ENCODE assay signal across 33 mouse cellular contexts in genomic region chr2:28596021-28596420, GRCm38 (mm10). TPM values are rescaled to one million over a fixed set of nuclear protein-coding genes. Genes with fewer than 3 reads are reported as not detected.
DNase-seq lines count a peak whose midpoint lies in the region; ATAC-seq lines count a peak whose summit lies in the region.
"Had no signal": no experiment of that assay in that cellular context is flagged by ENCODE, and none has a peak within 500 bp of the region (broad histone marks: within the 10 kb centered on the region; RNA-seq: fewer than 3 reads in every experiment).

No protein-coding gene starts in this region.

- WGBS in liver, embryonic 15.5 days (ENCODE audit: insufficient replicate concordance): 14% methylated on average over 7 of the region's 7 CpGs
- WGBS in forebrain, embryonic 12.5 days: 86% methylated on average over 7 of the region's 7 CpGs

- no peaks in the 10 kb centered on the region for H3K27me3 ChIP-seq in liver, embryonic 15.5 days
- peaks cover 26% of the 10 kb centered on the region for H3K27me3 ChIP-seq in forebrain, embryonic 12.5 days
- H3K27me3 ChIP-seq: intestine, embryonic 15.5 days; megakaryocyte, embryonic 14.5 days had no signal

- ATAC-seq in liver, embryonic 15.5 days (ENCODE audit: insufficient read depth): peak; percentile 46
- no peak for ATAC-seq in forebrain, embryonic 12.5 days (ENCODE audit: low FRiP score)
- ATAC-seq: hindbrain, postnatal 0 days; intestine, embryonic 15.5 days; midbrain, embryonic 13.5 days had no signal

- DNase-seq in MEL-GATA-1-ER (ENCODE audit: extremely low read depth, low read depth): peak; percentile 39
- peak; percentile 69 for DNase-seq in liver
- no peak for DNase-seq in B cell, adult 2 months
- no peak for DNase-seq in yolk sac, embryonic 10.5 days (ENCODE audit: low spot score)
- no peak for DNase-seq in cerebellum, postnatal 10 days
- DNase-seq: adrenal gland, postnatal 14 days; cerebellum, adult 18-20 months; cerebellum, postnatal 25 days; gastrocnemius, adult 2 months; gastrocnemius, postnatal 36 days; heart, adult 18-20 months; heart, postnatal 36 days; kidney, adult 2 months; kidney, postnatal 10 days; lung, postnatal 36 days; right cerebral cortex, postnatal 4 days; thymus, adult 2 months had no signal

- no peaks in the 10 kb centered on the region for H3K36me3 ChIP-seq in liver, embryonic 15.5 days (replicated peaks)
- no peaks in the 10 kb centered on the region for H3K36me3 ChIP-seq in forebrain, embryonic 12.5 days (replicated peaks)
- H3K36me3 ChIP-seq: embryonic facial prominence, embryonic 10.5 days; embryonic facial prominence, embryonic 15.5 days; forebrain, embryonic 10.5 days; hindbrain, embryonic 12.5 days; intestine, embryonic 15.5 days; limb, embryonic 10.5 days; limb, embryonic 15.5 days; midbrain, embryonic 13.5 days; neural tube, embryonic 13.5 days had no signal

- peak overlapping the region; percentile 94 for H3K27ac ChIP-seq in liver, embryonic 15.5 days (replicated peaks)
- no peak overlapping the region for H3K27ac ChIP-seq in forebrain, embryonic 12.5 days
- H3K27ac ChIP-seq: embryonic facial prominence, embryonic 10.5 days; embryonic facial prominence, embryonic 15.5 days; forebrain, embryonic 10.5 days; gastrocnemius, adult 2 months; hindbrain, embryonic 12.5 days; hindbrain, postnatal 0 days; intestine, embryonic 15.5 days; limb, embryonic 10.5 days; limb, embryonic 15.5 days; midbrain, embryonic 13.5 days; neural tube, embryonic 13.5 days; stomach, postnatal 0 days had no signal

- H3K4me3 ChIP-seq in liver, embryonic 15.5 days (replicated peaks): no peak overlapping the region
- no peak overlapping the region for H3K4me3 ChIP-seq in forebrain, embryonic 12.5 days (replicated peaks)
- H3K4me3 ChIP-seq: embryonic facial prominence, embryonic 10.5 days; embryonic facial prominence, embryonic 15.5 days; forebrain, embryonic 10.5 days; gastrocnemius, adult 2 months; hindbrain, embryonic 12.5 days; intestine, embryonic 15.5 days; limb, embryonic 10.5 days; limb, embryonic 15.5 days; megakaryocyte, embryonic 14.5 days; midbrain, embryonic 13.5 days; neural tube, embryonic 13.5 days had no signal

- 0 out of 2 replicates have a peak, but pooled peaks cover 3% of the 10 kb centered on the region for H3K9me3 ChIP-seq in liver, embryonic 15.5 days (replicated peaks)
- H3K9me3 ChIP-seq in forebrain, embryonic 12.5 days: no peaks in the 10 kb centered on the region
- H3K9me3 ChIP-seq: embryonic facial prominence, embryonic 10.5 days; embryonic facial prominence, embryonic 15.5 days; hindbrain, embryonic 12.5 days; intestine, embryonic 15.5 days; limb, embryonic 10.5 days; limb, embryonic 15.5 days; megakaryocyte, embryonic 14.5 days; midbrain, embryonic 13.5 days; neural tube, embryonic 13.5 days had no signal

- peaks cover 84% of the 10 kb centered on the region for H3K4me1 ChIP-seq in liver, embryonic 15.5 days (replicated peaks)
- peaks cover 5% of the 10 kb centered on the region; the same call in 1 of the 2 replicates for H3K4me1 ChIP-seq in forebrain, embryonic 12.5 days
- H3K4me1 ChIP-seq: embryonic facial prominence, embryonic 15.5 days; intestine, embryonic 15.5 days had no signal

- peak overlapping the region; percentile 2; the same call in 1 of the 2 replicates for H3K4me2 ChIP-seq in liver, embryonic 15.5 days
- no peak overlapping the region for H3K4me2 ChIP-seq in forebrain, embryonic 12.5 days
- H3K4me2 ChIP-seq: embryonic facial prominence, embryonic 15.5 days; heart, embryonic 11.5 days; hindbrain, embryonic 12.5 days; intestine, embryonic 15.5 days; limb, embryonic 15.5 days; midbrain, embryonic 13.5 days; neural tube, embryonic 13.5 days had no signal

- H3K9ac ChIP-seq in liver, embryonic 15.5 days: no peak overlapping the region; the same call in 1 of the 2 replicates
- no peak overlapping the region for H3K9ac ChIP-seq in forebrain, embryonic 12.5 days
- H3K9ac ChIP-seq: embryonic facial prominence, embryonic 15.5 days; hindbrain, embryonic 12.5 days; intestine, embryonic 15.5 days; limb, embryonic 15.5 days; midbrain, embryonic 13.5 days; neural tube, embryonic 13.5 days had no signal

RNA-seq across cellular contexts. Expression of gene Gtf3c5, which starts 12.5 kb away (rescaled TPM):
- polyA plus RNA-seq in liver, embryonic 15.5 days (2015; fragmentation: Nextera tagmentation; extraction: Ambion mirVana): 12.6 and 14.3 TPM in 2 replicates
- 46.9 and 50.9 TPM in 2 replicates for polyA plus RNA-seq in forebrain, embryonic 12.5 days (2016; fragmentation: Nextera tagmentation; extraction: Ambion mirVana)

RNA-seq across cellular contexts. Expression of gene Gfi1b, which starts 25.8 kb away (rescaled TPM):
- polyA plus RNA-seq in liver, embryonic 15.5 days (2015; fragmentation: Nextera tagmentation; extraction: Ambion mirVana): 88.2 and 91.9 TPM in 2 replicates
- polyA plus RNA-seq in forebrain, embryonic 12.5 days (2016; fragmentation: Nextera tagmentation; extraction: Ambion mirVana): 0.77 and 2.0 TPM in 2 replicates
- polyA plus RNA-seq: C2C12; embryonic facial prominence, embryonic 15.5 days; hindbrain, postnatal 0 days had no signal

RNA-seq across cellular contexts. Expression of gene Cel, which starts 32.8 kb away (rescaled TPM):
- 0.45 and 5.1 TPM in 2 replicates for polyA plus RNA-seq in liver, embryonic 15.5 days (2015; fragmentation: Nextera tagmentation; extraction: Ambion mirVana)
- polyA plus RNA-seq in forebrain, embryonic 12.5 days (2016; fragmentation: Nextera tagmentation; extraction: Ambion mirVana): not detected in 2 replicates
- polyA plus RNA-seq: C2C12; embryonic facial prominence, embryonic 10.5 days; forebrain, embryonic 10.5 days; heart, embryonic 11.5 days; hindbrain, embryonic 12.5 days; hindbrain, postnatal 0 days; kidney, adult 2 months; limb, embryonic 10.5 days; limb, embryonic 15.5 days; neural tube, embryonic 13.5 days had no signal

RNA-seq across cellular contexts. Expression of gene Tsc1, which starts 45.0 kb away (rescaled TPM):
- polyA plus RNA-seq in liver, embryonic 15.5 days (2015; fragmentation: Nextera tagmentation; extraction: Ambion mirVana): 8.9 and 10.0 TPM in 2 replicates
- 27.7 and 31.7 TPM in 2 replicates for polyA plus RNA-seq in forebrain, embryonic 12.5 days (2016; fragmentation: Nextera tagmentation; extraction: Ambion mirVana)

Comparison
In these comparisons a context has a peak if more than half of its experiments do, and no peak if none do; other contexts are left out.
1. DNase-seq: peak in MEL-GATA-1-ER (single experiment) and liver (single experiment); none in B cell, adult 2 months (0 of 2), yolk sac, embryonic 10.5 days (single experiment) and cerebellum, postnatal 10 days (0 of 2).
2. RNA of gene Gfi1b, which starts 25.8 kb away (polyA plus RNA-seq): 88.2 to 91.9 TPM in liver, embryonic 15.5 days; 0.77 to 2.0 TPM in forebrain, embryonic 12.5 days; every median in the first group is over 10 times any median in the second.